Mouse (Mus musculus): ENCODE measurements around the gene Lig3.

The Lig3 gene

DNA sequence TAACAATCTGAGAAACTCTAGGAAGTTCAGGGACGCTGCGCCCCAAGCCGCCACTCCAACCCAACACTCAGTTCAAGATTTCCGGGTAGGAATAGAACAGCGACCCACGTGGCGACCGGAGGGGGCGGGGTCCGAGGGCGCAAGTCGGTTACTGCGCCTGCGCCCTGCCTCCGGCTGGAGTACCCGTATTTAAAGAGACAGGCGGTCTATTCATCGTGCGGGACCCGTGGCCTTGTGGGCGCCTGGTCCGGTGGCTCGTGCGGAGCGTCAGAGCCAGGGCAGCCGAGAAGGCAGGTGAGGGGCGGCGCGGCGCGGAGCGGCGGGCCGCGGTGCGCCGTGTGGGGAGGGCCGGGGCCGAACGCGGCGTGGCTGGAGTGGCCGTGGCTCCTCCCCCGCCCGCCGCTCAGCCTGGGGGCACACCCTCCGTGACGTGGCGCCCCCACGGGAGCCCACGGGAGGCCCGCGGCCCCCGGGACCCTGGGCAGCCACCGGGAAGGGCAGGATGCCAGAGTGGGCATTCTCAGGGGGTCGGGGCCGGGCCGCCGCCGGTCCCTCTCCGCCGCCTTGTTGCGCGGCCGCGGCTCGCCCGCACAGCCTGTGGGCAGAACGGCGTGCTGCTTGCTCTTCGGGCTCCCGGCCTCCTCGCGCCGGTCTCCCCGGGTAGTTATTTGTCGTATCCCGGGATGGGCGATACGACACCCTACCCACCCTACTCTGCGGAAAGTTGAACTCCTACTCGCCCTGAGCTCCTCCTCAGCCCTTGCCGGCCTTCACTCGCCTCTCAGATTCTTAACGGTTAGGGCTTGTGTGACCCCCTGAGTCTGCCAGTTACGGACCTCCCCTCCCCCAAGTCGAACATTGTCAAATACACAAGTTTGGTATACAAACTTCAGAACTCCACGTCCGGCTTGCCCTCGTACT lies at the start of gene Lig3:
Lig3 (plus strand) TSS at position 126 of the 921 bp plus-strand sequence.
- DNase-seq (ENCODE audit: low spot score) = peak; percentile 98

- DNase-seq (ENCODE audit: low spot score) = no peak
Measured at GRCm38 (mm10) chr11:82734227-82734626, 46.7 kb upstream of the Lig3 start.

DNA sequence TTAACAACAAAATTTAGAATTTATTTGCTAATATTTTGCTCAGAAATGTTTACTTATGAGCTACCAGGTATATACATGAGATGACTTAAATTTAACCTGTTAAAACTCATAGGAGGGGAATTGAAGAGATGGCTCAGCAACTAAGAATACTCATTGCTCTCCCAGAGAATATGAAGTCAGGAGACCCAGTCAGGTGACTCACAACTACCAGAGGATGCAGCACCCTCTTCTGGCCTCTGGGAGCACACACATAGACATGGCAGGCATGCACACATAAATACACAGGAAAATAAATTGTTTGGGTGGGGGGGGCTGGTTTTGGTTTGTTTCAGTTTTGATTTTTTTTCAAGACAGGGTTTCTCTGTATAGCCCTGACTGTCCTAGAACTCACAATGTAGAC lies 41.9 kb upstream of the Lig3 start:
- DNase-seq (ENCODE audit: low spot score) = no peak

GRCm38 (mm10) chr11:82746138-82746537 lies 34.8 kb upstream of the Lig3 start:
- DNase-seq (ENCODE audit: low spot score) = peak; percentile 48

DNA sequence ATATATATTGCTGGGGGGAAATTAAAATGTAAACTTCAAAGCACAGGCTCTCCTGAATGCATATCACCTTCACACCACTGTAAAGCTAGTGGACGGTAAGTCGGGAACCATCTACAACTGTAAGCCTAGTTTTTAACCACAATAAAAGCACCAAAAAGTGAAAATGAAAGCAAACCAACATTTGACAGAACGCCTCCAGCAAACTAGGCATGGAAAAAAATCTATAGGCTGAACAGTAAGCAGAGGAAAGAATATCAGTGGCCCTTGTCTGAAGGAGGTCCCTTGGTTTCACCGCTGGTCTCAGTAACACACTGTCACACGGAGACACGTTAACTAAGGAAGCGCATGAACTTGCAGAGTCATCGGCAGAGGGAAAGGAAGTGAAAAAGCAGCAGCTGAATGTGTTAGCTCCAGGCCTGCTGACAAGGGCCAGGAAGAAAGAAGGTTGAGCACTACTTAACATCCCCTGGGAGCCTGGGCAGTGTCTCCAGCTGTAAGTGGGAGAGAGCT lies 34.0 kb upstream of the Lig3 start:
- no peak for DNase-seq (ENCODE audit: low spot score)

DNA sequence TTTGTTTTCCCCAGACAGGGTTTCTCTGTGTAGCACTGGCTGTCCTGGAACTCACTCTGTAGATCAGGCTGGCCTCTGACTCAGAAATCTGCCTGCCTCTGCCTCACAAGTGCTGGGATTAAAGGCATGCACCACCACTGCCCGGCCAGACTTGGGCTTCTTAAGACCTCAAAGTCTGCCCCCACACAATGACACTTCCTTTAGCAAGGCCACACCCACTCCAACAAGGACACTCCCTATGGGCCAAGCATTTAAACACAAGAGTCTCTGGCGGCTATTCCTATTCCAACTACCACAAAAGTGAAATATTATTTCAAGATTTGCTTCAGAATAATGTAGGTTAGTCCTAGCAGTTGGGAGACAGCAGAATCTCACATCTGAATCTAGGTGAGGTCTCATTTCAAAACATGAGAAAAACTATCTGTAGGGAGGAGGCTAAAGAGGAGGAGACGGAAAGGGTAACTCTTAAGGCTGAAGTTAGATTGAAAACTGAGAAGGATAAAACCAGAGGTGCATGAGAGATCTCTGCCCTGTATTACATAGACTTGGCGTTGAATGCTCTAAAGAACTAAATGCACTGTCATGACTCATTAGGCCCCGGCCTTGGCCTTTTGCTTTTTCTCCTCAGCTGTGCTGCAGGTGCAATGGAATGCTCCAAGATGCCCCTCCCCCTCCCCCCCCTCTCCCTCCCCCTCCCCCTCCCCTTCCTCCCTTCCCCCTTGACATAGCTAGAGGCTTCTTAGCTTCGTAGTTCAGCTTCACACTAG lies 28.4 kb upstream of the Lig3 start:
- DNase-seq (ENCODE audit: low spot score) = no peak

DNA sequence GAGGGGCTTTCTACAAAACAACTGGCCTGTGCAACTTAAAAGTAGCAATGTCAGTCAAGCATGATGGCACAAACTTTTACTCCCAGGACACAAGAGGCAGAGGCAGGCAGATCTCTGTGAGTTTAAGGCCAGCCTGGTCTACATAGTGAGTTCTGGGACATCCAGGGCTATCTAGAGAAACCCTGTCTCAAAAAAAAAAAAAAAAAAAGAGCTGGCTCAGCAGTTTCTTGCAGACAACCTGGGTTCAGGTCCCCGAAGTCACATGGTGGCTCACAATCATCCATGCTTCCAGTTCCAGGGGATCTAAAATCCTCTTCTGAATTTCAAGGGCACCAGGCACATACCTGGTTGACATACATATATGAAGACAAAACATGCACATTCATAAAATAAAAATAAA lies 25.0 kb upstream of the Lig3 start:
- DNase-seq (ENCODE audit: low spot score) = no peak

GRCm38 (mm10) chr11:82762286-82762829 lies 18.6 kb upstream of the Lig3 start:
- no peak for DNase-seq (ENCODE audit: low spot score)

GRCm38 (mm10) chr11:82763261-82763660 lies 17.6 kb upstream of the Lig3 start:
- DNase-seq (ENCODE audit: low spot score) = no peak

DNA sequence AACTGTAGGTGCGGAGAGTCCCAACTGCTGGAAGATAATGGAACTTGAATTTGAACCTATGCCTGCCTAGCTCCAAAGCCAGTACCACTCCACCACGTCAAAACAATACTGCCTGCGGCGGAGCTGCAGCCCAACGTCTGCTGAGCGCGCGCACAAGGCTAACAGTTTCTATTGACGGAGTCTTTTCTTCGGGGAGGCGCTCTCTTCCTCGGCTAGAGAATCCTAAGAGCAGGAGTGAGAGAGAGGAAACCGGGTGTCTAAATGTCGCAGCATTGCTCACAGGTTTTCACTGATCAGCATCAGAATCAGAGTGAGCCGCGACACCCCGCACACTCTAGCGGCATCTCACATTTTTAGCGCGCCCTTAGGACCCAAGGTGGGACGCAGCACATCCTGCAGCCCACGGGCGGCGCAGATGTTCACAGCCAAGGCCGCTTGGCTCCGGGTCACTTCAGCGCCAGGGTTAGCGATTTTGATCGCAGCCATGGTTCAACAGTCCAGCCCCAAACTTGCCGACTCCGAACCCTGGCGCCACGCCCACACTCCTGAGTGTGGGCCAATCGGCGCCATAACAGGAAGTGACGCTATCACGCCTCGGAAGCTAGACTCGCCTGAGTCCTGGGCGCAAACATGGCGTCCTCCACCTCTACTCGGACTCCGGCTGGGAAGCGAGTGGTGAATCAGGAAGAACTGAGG lies 17.0 kb upstream of the Lig3 start, which contains the start of the genes Cct6b and Zfp830:
Cct6b (minus strand) TSS at position 580 of the 696 bp plus-strand sequence.
Zfp830 (plus strand) TSS at position 604 of the 696 bp plus-strand sequence.
- DNase-seq (ENCODE audit: low spot score) = peak; percentile 97

DNA sequence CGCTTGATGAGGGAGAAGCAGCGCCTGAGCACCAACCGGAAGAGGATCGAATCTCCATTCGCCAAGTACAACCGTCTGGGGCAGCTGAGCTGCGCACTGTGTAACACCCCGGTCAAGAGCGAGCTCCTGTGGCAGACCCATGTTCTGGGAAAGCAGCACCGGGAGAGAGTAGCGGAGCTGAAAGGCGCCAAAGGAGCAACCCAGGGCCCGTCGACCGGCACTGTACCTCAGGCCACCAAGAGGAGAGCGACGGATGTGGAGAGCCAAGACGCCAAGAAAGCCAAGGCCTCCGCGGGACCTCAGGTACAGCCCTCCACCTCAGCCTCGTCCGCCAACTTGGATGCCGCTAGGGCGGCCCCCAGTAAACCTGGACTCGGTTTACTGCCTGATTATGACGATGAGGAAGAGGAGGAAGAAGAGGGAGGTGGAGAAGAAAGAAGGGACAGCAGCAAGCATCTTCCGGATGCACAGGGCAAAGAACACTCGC lies 16.4 kb upstream of the Lig3 start:
- DNase-seq (ENCODE audit: low spot score) = no peak

- DNase-seq (ENCODE audit: low spot score) = no peak
Measured at GRCm38 (mm10) chr11:82780134-82780533, 774 bp upstream of the Lig3 start.

- DNase-seq (ENCODE audit: low spot score) = no peak
Measured at GRCm38 (mm10) chr11:82782197-82782596, 1.3 kb downstream of the Lig3 start.

GRCm38 (mm10) chr11:82783453-82783852 lies 2.5 kb downstream of the Lig3 start:
- DNase-seq (ENCODE audit: low spot score) = no peak

GRCm38 (mm10) chr11:82806656-82807055 lies 25.7 kb downstream of the Lig3 start:
- DNase-seq (ENCODE audit: low spot score) = no peak

GRCm38 (mm10) chr11:82807370-82807769 lies 26.5 kb downstream of the Lig3 start:
- DNase-seq (ENCODE audit: low spot score) = no peak

DNA sequence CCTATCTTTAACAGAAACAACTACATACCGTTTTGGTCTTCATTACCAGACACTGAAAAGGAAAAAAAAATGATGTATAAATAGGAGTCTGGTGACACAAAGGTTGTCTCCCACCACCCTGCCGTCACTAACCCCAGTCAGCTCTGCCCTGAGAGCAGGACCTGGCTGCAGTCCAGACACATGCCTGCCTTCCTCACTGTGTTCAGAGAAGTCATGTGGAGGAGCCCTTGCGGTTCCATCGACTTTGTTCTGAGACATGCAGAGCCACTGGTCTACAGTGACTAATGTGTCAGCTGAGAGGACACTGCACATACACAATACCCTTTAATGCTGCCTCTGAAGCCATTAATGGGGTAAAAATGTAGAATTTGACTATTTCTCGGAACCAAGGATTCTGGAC lies 27.6 kb downstream of the Lig3 start:
- no peak for DNase-seq (ENCODE audit: low spot score)

DNA sequence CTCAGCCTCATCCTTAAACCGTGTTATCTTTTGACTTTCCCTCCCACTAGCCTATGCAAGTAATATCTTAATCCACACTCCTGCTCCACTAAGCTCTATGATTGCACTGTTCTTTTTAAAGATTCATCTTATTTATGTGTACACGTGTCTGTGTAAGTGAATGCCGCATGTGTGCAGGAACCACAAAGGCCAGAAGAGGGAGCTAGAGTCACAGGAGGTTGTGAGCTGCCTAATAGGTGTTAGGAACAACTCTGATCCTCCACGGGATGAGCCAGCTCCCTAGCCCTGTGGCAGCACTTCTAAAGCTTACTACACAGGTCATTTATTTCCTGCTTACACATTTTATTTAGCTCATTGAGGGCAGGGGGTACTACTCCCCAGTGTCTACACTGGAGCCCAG lies 38.4 kb downstream of the Lig3 start:
- DNase-seq (ENCODE audit: low spot score) = peak; percentile 57

DNA sequence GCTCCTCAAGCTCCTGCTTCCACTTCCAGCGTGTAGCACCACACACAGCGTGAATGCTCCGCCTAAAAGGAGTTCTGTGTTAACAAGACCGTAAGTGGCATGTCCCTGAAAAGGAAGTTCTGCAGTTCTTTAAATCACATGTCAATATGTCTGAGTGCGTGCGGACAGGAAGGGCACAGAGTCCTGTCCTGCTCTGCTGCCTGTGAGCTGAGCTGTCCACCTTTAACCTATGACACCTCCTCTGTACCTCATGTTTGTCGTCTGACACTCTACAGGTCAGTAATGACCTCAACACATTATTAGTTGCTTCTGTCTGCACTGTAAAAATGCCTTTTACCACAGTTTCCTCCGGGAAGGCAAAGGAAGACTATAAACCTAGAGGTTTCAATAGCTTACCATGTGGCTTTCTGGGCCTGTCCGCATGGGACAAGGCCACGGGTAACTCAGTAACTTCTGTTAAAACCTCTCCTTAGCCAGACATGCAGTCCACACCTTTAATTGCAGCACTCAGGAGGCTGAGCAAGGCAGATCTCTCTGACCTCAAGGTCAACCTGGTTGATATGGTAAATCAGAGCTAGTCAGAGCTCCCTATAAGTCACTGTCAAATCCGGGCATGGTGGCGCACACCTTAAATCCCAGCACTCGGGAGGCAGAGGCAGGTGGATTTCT lies 40.0 kb downstream of the Lig3 start:
- no peak for DNase-seq (ENCODE audit: low spot score)

- DNase-seq (ENCODE audit: low spot score) = no peak
Measured at GRCm38 (mm10) chr11:82826818-82827217, 45.9 kb downstream of the Lig3 start.
